Mouse (Mus musculus): ENCODE results near the gene Cabs1.

GRCm38 (mm10) chr5:87982468-87983214 is 3.4 kb downstream of the Cabs1 start:
- TF ChIP-seq POLR2A (IDR thresholded peaks at IDR 0.05; ENCODE audit: low read depth, low read length) = no peak
- TF ChIP-seq CTCF (IDR thresholded peaks at IDR 0.05; ENCODE audit: extremely low read depth, insufficient read length, insufficient replicate concordance, low read depth, low read length) = no peak
